Mouse (Mus musculus) right cerebral cortex, postnatal 4 days (tissue): Measurements from ENCODE around the gene Cog3.
"Not testable (repeated sequence)": the region's sequence is repeated elsewhere in the genome, so short reads cannot be mapped to it uniquely, and the experiment has no call there.

Experiments
- DNase-seq: peaks from one replicate; pipeline ENCODE4 v3.0.0-alpha.2; 2022

The Cog3 gene

DNA sequence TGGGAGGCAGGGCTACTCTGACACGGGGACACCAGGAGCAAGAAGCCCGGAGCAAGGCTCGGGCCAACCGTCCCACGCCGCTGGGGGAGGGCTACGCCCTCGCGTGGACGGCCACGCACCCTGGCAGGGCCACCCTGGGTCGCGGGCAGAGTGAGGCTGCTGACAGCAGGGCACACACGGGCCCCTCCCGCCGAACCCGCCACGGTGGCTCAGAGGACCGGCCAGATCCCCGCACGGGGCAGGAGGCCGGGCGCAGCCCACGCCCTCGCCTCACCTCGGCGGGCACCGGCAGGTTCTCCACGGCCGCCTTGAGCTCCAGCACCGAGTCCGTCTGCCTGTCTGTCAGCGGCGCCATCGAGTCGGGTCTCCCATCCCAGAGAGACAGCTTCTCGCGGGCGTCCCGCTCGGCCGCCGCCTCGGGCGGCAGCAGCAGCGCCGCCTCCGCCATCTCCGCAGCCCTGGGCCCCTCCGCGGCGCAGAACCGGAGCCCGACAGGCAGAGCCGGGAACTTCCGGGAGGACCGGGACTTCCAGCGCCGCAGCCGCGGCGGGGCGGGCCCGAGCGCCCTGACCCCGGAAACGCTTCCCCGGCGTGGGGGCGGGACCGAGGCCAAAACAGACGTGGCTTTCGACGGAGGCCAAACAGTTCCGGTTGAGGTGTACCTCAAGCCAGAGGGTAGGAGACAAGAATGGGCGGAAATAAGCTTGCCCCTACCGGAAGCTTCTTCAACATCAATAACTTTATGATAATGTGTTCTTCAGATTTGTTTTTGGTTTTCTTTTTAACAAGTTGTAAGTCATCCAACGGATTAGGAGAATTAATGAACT lies at the start of gene Cog3:
Gene Cog3, minus strand, starts transcription at position 527 of the 827 bp plus-strand sequence.
- peak; percentile 99 for DNase-seq

DNA sequence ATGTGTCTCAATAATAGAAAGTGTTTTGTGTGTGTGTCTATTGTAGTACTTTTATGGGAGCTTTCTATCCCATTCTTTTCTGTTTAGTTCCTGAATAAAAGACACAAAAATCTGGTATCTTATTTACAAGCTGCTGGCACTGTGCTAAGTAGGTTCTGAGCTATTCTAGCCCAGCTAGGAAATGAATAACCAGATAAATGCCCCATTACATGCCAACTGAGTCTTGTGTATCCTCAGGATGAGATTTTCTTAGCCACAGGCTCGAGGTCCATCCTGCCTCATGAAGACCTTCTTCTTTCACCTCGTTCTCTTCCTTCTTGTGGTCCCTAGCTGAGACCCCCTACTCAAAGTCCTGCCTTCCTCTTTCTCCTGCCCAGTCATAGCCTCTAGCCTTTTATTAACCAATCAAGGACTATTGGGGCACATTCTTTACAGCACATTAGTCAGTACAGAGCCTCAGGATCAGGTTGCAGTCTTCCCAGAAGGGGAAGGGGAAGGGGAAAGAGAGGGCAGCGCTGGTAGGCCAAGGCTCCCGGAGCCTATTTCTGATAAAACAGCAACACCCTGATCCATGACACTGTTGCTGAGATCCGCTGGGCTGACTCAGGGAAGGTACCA lies 43.6 kb upstream of the Cog3 start:
- DNase-seq = no peak

DNA sequence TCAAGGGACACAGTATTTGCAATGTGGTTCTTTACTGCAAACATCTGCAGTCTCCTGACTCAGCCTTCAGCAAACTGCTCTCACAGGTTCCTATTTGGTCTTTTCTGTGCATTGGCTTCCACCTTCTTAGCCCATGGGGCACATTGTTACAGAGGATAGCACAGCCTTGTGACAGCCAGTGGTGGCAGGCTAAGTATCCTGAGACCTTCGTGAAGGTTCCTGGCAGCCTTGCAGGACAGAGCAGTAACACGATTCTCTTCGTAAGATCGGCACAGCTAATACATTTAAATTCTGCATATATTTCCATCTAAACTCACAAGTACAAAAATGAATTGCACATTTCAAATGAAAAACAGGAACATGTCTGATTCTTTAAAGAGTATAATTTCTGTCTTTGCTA lies 41.6 kb upstream of the Cog3 start:
- no peak for DNase-seq

DNA sequence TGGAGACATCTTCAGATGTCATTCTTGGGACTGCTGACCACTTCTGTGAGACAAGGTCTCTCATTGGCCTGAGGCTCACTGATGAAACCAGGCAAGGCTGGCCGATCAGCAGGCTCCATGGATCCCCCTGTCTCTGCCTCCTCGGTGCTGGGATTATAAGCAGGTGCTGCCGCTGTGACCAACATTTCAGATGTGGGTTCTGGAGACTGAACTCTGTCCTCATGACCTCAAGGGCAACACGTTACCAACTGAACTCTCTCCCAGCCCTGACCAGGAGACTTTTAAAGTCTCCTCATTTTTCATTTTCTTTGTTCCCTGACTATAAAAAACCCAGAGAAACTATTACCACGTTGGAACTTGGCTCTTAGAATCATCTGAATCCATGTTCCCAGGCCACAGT lies 40.4 kb upstream of the Cog3 start:
- DNase-seq = no peak

DNA sequence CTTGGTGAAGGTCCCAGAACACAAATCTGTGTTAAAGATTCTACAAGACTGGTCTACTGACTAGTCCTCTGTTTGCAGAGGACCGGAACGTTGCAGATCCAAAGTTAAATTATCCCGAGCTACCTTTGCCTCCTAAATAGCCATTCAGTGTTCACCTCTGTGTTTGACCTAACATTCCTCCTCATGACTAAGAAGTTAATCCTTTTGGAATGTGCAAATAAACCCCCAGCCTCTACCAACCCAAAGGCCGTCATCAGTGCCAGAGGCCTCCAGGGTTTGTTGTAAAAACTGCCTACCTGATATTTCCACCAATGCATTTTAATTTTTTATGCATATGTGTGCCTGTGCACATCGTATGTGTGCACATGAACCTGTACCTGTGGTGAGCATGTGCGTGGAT lies 40.0 kb upstream of the Cog3 start:
- DNase-seq = no peak

DNA sequence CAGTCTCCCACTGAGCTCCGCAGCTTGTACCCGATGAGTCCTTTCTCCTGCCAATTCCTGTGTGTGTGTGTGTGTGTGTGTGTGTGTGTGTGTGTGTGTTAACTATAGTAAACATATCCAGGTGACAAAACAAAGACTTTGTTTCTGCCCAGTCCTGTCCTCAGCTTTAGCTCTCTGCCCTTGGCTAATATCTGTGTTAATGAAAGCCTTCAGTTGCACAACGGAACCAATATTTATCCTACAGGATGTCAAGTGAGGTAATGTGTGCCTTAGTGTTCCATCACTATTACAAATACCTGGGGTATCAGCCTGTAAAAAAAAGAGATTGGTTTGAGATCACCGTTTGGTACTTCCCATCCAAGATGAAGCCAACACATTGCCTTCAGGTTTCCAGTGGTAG lies 38.8 kb upstream of the Cog3 start:
- DNase-seq = no peak

DNA sequence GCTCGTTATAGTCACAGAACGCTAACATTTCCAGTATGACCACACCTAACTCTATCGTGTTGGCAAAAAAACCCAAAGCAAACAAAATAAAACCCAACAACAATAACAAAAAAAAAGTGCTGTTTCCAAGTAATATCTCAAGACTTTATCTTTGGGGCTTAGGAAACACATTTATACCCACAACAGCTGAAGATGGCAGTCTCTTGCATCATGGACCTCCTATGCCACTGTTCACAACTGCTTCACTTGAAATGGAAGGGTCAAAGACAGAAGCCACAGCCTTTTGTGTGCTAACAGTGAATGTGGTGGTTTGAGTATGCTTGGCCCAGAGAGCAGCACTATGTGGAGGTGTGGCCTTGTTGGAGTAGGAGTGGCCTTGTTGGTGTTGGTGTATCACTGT lies 37.1 kb upstream of the Cog3 start:
- no peak for DNase-seq

DNA sequence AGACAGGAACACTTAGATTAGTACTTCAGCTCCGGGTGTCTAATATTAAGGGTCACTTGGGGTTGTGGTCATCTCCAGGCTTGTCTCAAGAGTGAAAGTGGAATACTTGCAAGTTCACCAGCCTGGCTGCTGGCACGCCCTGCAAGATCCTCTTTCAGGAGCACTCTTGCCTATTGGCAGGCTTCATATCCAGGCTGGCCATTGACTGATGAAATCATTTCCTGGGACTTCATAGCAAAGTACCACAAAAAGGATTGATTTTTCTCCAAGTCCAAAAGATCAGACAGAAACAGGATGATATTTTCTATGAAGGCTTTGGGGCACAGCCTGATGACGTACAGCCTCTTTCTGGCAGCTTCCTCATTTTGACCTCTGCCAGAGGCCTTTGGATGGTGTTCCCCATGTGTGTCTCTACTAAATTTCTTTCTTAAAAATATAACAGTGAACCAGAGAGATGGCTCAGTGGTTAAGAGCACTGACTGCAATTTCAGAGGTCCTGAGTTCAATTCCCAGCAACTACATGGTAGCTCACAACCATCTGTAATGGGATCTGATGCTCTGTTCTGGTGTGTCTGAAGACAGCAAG lies 36.2 kb upstream of the Cog3 start:
- DNase-seq = no peak

DNA sequence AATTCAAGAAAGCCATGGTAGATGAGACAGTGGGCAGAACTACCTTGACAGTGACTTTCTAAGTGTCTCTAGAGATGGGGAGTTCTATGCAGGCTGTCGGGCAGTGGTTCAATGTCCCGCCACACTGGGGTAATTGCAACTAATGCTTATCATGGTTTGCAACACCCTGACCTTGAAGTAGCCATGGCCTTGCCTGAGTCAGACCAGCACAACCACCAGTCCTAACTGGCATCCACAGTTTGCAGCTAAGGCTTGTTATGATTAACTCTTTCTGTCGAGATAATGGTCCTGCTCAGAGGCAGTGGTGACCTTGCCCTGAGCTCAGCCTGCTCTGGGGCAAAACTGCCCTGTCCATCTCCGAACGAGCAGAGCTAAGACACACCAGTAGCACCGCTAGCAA lies 35.0 kb upstream of the Cog3 start:
- no peak for DNase-seq

DNA sequence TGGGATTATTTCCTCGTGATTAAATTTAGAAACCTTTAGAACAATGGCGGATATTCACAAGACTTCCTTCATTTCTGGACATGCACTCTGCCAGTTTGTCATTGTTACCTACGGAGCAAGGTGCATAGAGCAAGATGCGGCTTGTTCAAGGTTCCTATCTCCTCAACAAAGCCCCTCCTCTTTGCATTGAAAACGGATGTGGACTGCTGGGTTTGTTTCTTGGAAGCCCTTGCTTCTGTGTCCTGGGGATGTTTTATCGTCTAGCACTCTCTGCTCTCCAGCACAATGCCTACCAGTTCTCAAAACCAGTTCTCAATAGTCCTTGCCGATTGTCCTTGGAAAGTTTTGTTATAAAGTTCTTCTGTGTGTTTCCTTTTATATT lies 33.5 kb upstream of the Cog3 start:
- DNase-seq = no peak

DNA sequence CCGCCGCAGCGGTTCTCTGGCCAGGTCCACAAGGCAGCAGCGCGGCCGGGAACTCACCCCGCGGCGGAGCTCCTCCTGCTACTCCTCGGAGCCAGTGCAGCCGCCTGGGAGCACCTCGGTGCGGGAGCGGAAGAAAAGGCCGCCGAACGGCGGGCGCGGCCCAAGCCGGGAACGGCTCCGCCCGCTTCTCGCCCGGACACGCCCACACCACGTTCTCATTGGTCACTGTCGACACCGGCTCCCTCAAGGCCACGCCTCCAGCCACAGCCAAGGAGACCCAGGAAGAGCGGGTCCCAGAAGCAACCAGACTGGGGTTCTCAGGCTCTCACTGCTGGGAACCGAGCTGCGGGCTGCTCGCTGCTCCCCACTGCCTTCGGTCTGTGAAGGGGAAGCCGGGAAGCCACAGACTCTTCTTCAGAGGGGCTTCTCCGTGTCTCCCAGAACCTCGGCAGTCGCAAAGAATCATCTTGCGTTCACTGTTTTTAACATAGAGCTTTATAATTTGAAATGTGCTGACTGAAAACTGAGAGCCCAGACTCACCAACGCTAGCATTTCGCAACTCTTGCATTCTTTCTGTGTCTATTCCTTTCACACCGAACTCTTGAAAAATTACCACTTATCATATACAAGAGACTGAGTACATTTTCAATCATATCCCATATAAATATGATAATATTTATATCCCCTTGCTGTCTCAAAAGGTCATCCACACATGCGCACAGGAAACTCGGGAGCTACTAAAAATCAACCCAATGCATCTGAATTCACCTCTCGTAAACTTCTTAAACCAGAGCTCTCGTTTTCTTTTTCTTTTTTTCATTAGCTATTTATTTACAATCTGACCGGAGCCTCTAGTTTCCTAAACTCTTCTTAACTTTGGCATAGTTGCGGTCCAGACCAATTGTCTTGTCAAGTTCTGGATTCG lies 32.8 kb upstream of the Cog3 start, which contains the start of gene Slc25a30:
Gene Slc25a30, minus strand, starts transcription at position 170 of the 926 bp plus-strand sequence.
- peak; percentile 90 for DNase-seq

DNA sequence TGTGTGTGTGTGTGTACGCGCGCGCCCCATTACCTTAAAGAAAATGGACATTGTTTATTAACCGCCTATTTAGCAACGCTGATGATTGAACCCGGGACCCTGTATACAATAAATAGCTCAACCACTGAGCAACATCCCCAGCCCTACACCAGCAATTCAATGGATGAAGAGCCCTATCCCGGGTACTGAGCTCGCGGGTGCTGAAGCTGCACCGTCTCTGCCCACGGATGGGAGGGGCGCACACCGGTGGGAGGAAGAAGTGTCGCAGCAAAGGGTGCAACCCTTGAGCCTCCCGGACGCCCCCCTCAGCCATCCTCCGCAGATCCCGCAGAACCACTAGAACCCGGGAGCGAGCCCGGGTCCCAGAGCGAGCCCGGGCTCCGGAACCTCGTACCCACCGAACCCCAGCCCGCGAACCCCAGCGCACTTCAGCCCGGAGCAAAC lies 32.1 kb upstream of the Cog3 start:
- no peak for DNase-seq

DNA sequence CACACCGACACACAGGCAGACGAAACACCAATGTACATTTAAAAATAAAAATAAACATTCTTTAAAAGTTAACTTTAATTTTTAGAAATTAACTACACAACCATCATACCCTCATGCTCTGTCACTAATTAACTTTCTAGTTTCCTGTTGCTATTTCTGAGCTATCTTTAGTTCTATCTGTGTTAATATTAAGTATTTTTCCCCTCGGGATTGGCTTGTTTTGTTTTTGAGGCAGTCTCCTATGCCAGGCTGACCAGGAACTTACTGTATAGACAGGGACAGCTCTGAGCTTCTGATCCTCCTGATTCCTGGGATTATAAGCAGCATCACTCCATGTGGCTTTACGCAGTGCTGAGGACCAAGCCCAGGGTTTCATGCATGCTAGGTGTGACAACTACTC lies 25.6 kb upstream of the Cog3 start:
- no peak for DNase-seq

DNA sequence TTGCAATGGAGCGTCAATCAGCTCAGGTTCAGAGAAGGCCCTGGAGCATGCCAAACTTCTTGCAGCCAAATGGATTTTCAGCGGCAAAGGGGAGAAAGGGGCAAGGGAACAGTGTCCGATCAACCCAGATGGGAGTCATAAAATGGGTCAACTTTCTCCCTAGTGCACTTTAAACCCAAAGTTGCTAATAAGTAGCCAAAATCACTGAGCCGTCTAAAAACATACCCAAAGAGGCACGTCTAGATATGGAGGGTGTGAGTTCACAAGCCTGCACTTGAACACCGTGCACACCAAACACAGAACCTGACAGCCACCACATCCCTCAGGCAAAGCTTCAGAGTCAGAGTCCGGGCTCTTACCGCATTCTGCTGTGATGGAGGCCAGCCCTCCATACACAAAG lies 22.3 kb upstream of the Cog3 start:
- no peak for DNase-seq

DNA sequence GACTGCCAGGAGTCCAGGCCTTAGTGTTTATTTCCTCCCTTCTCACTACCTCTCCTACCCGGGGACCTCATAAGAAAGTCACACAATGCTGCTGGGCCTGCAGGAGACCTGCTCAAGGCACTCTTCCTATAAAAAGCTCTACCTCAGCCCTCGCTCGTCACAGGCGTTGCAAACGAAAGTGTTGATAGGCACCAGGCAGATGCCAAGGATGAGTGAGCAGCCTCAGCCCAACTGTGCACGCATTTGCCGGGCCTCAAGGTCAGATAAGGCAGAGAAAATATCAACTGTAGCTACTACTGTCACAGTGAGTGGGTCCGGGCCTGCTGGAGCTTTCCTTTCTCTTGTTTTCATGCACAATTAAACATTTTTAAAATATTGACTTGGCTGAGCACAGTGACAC lies 19.1 kb upstream of the Cog3 start:
- DNase-seq = no peak

DNA sequence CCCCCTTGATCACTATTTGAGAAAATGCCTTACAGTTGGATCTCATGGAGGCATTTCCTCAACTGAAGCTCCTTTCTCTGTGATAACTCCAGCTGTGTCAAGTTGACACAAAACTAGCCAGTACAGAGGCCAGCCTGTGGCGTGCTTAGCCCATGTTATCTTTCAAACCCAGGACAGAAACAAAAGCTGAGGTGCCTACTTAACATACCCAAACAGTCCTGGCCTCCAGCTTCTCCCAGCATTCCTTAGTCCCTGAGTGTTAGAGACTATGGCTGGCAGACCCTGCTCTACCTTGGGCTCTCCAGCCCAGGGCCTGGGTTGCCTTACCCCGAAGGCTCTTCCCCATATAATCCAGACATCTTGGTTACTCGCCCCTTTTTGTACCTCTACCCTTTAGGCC lies 18.1 kb upstream of the Cog3 start:
- DNase-seq = not testable (repeated sequence)

DNA sequence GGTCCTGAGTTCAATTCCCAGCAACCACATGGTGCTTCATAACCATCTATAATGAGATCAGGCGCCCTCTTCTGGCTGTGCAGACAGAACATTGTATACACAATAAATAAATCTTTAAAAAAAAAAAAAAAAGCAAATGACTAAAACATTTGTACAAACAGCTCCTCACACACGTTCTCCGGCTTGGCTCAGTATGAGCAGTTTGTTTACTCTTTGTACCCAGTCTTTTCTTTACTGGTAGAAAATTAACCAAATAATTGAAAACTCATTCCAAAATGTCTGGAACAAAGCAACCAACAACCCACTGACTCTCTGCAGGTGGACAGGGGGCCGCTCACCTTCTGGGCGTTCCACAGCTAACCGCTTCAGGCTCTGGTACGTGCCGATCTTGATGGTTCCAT lies 16.8 kb upstream of the Cog3 start:
- DNase-seq = no peak

DNA sequence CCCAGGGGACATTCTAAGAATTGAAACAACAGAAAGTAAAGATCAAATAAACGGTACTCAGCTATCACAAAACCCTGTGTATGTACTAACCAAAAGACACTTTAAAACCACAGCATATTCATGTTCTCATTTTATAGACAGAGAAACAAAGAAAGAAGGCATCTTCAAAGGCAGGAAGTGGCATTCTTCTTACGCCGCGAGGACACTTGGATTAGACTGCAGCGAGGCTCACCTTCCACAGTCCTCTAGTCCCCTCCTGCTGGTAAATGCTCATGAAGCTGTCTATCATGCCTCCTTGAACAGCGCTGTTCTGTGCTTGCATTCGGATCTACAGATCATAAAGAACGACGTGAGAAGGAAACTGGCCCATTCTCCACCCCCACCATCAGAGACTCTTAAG lies 15.0 kb upstream of the Cog3 start:
- DNase-seq = no peak

DNA sequence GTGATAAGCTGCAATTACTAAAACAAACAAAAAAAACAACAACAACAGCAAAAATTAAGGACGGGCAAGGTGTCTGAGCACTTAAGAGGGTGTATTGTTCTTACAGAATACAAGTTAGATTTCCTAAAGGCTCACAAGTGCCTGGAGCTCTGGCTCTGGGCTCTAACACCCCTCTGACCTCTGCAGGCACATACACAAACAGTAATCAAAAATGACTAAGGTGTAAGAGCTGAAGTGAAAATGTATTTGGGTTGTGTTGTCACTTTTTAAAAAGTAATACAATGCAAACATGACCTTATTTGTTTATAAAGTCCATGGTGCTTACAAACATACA lies 13.9 kb upstream of the Cog3 start:
- DNase-seq = no peak

DNA sequence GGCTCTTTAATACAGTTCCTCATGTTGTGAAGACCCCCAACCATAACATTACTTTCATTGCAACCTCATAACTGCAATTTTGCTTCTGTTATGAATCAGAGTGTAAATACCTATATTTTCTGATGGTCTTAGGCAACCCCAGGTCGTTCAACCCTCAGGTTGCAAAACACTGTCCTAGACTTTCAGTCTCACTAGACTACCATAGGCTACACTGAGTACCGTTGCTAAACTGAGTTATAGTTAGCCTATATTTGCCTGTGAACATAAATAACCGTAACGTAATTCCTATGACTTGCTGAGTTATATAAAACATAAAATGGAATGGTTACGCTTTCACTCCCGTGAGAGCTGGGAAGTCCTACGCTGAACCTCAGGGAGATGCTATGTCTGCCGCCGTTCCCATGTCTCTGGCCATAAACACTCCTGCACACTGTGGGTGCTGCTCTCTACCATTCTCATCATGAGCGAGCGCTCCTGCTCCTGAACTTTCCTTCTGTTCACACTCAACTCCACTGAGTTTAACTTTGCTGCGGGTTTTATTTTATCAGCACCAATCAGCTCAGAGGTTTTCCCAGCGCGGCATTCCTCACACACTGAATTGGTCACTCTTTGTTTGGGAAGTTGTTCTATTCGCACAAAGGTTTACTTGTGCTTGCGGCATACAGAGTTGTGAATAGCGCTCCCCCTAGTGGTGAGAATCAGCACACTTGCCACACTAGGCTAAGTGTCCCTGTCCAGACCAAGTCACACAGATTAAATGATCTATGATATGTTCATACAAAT lies 13.4 kb upstream of the Cog3 start:
- DNase-seq = peak; percentile 71

DNA sequence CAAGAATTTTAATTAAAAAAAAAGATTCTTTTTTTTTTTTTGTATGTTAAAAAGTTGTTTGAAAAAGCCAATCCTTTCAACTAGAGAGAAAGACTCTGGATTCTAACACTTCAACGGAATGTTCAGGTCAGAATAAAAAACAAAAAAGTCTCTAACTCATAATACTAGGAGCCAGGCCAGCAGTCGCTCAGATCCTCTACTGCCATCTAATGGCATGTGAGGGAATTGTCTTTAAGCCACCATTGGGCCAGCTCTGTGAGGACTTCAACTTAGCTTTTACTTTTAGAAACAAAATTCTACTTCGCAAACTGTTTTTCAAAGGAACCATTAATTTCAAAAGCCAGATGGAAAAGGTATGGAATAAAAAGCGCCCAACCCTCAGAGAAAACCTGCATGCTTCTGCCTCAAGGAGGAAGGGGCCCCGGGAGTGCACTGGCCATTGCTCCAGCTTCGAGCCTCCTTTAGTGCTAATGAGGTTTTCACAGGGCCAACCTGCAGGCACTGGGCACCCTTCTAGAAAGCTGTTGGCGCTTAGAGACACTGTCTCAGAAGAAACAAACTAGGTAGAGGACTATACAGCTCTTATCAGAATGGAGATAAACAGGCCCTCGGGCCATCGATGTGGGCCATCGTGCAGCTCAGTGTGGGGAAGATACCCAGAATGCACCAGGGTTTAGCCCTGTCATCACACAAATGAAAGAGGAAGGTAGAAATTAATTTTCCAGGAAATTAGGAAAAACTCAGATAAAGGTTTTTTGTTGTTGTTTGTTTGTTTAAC lies 6.9 kb upstream of the Cog3 start:
- no peak for DNase-seq

DNA sequence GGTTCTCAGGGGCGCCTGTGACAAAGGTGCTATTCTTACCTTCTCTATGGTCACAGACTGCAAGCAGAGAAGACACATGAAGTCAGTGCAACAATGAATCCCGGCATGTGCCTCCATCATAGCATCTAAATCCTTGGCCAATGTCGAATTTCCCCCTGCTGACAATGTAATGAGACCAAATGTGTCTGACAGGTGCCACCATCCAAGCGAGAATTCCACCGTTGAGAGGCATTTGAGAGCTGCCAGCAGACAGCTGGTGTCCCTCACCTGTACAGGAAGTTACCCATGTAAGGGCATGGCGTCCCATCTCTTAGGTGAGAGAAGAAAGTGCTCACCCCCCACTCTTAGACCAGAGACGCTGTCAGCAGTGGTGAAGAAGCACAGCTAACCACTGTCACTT lies 4.1 kb upstream of the Cog3 start:
- no peak for DNase-seq
